Mouse (Mus musculus) spleen, postnatal 4 days (tissue): ENCODE data around the gene Rapgef2.
"Not testable (repeated sequence)": the region's sequence is repeated elsewhere in the genome, so short reads cannot be mapped to it uniquely, and the experiment has no call there.

Experiments used
- DNase-seq, 2 experiments: peaks; one replicate each; pipeline ENCODE4 v3.0.0; 2022; ENCODE audit warnings: low spot score in 2 of 2

The Rapgef2 gene

GRCm38 (mm10) chr3:79233478-79234415 lies 52.6 kb downstream of the Rapgef2 start:
- DNase-seq: no peak

- no peak for DNase-seq
These were observed 55.6 kb downstream of the Rapgef2 start for GRCm38 (mm10) chr3:79230718-79231117.

GRCm38 (mm10) chr3:79229546-79229945 lies 56.8 kb downstream of the Rapgef2 start:
- no peak for DNase-seq

GRCm38 (mm10) chr3:79228304-79228703 lies 58.0 kb downstream of the Rapgef2 start:
- no peak for DNase-seq

- no peak for DNase-seq
These were observed 58.8 kb downstream of the Rapgef2 start for GRCm38 (mm10) chr3:79227356-79228088.

GRCm38 (mm10) chr3:79226807-79227206 lies 59.5 kb downstream of the Rapgef2 start:
- DNase-seq: not testable (repeated sequence)

- DNase-seq: no peak
These were observed 60.4 kb downstream of the Rapgef2 start for GRCm38 (mm10) chr3:79225888-79226287.

- DNase-seq: no peak
These were observed 62.0 kb downstream of the Rapgef2 start for GRCm38 (mm10) chr3:79224352-79224751.

GRCm38 (mm10) chr3:79223281-79223680 lies 63.0 kb downstream of the Rapgef2 start:
- no peak for DNase-seq

GRCm38 (mm10) chr3:79222192-79222960 lies 63.9 kb downstream of the Rapgef2 start:
- no peak for DNase-seq

- peak; percentile 37 to 71 for DNase-seq
These were observed 64.8 kb downstream of the Rapgef2 start for GRCm38 (mm10) chr3:79221296-79222191.

GRCm38 (mm10) chr3:79219144-79219930 lies 67.0 kb downstream of the Rapgef2 start:
- DNase-seq: no peak

- DNase-seq: no peak
These were observed 67.7 kb downstream of the Rapgef2 start for GRCm38 (mm10) chr3:79218566-79219051.

GRCm38 (mm10) chr3:79210243-79210642 lies 76.1 kb downstream of the Rapgef2 start:
- no peak for DNase-seq

GRCm38 (mm10) chr3:79207216-79207615 lies 79.1 kb downstream of the Rapgef2 start:
- DNase-seq: no peak

GRCm38 (mm10) chr3:79206524-79206923 lies 79.8 kb downstream of the Rapgef2 start:
- DNase-seq: no peak

GRCm38 (mm10) chr3:79205981-79206380 lies 80.3 kb downstream of the Rapgef2 start:
- no peak for DNase-seq

GRCm38 (mm10) chr3:79205112-79205511 lies 81.2 kb downstream of the Rapgef2 start:
- DNase-seq: no peak

- no peak for DNase-seq
These were observed 82.1 kb downstream of the Rapgef2 start for GRCm38 (mm10) chr3:79204261-79204660.

GRCm38 (mm10) chr3:79203821-79204220 lies 82.5 kb downstream of the Rapgef2 start:
- DNase-seq: no peak
